Mouse (Mus musculus) kidney, adult 2 months (tissue): ENCODE results near the gene Prkag2.

ENCODE experiments used
- CTCF ChIP-seq: fragments of 200-500 bp; conservative IDR thresholded peaks from 2 replicates; pipeline ENCODE4 v1.5.1; 2011; ENCODE audit warnings: low read depth, mild to moderate bottlenecking, control low read depth, low read length, moderate library complexity, mixed read lengths; ENCODE audit not compliant: insufficient read depth, insufficient read length
- POLR2A ChIP-seq: fragments of 200-500 bp; IDR thresholded peaks from one replicate; pipeline ENCODE4 v1.6.1; 2011; ENCODE audit warnings: low read depth, low read length, control low read depth

DNA sequence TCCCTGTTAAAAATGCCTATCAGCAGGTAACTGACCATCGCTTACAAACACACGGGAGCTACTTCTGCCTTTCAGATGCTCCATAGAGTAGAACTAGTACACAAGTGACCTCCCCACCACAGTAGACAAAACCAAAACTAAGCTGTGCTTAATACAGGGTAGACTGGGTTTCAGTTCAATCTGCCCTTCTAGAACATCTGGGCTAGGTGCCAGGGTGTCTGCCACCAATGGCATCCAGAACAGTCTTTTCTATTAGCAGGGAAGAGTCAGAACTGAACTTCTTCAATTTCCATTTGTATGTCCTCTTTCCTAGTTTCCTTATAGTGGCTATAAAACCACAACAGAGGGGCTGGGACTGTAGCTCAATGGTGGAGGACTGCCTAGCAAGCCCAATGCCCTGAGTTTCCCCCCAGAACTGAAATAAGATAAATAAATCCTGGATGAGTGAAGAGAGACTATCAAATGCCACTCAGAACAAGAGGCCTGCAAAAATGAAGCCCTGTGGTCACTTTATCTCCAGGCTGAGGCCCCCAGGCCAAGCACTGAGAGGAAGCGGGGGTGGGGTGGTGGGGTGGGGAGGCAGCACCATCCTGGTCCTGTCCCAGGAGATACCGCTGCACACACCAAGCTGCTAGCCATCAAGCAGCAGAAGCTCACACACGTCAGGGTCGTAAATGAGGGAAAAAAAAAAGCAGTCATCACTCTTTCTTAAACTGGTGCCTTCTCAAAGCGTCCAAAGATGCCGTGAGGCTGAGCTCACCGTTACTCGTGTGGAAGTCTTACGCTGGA lies 222.4 kb downstream of the Prkag2 start:
- TF ChIP-seq POLR2A: no peak
- TF ChIP-seq CTCF: no peak
